Mouse (Mus musculus): Measurements from ENCODE around the gene Jph4.
A peak's percentile ranks its signal among the peaks of the same experiment; 100 is the strongest.

Jph4 gene

GRCm38 (mm10) chr14:55118852-55119251 is 2.1 kb upstream of the Jph4 start:
- no peak for DNase-seq (ENCODE audit: low spot score in 2 of 2)

GRCm38 (mm10) chr14:55115846-55116245 is 889 bp downstream of the Jph4 start:
- DNase-seq (ENCODE audit: low spot score in 2 of 2) = no peak

- peak in 1 of 2 experiments; percentile 66 for DNase-seq (ENCODE audit: low spot score in 2 of 2)
Observed at GRCm38 (mm10) chr14:55114759-55115701, 1.7 kb downstream of the Jph4 start.

GRCm38 (mm10) chr14:55113975-55114645 is 2.6 kb downstream of the Jph4 start:
- peak in 1 of 2 experiments; percentile 76 for DNase-seq (ENCODE audit: low spot score in 2 of 2)

GRCm38 (mm10) chr14:55113351-55113974 is 3.3 kb downstream of the Jph4 start:
- peak in 1 of 2 experiments; percentile 64 for DNase-seq (ENCODE audit: low spot score in 2 of 2)

GRCm38 (mm10) chr14:55111720-55112119 is 5.0 kb downstream of the Jph4 start:
- no peak for DNase-seq (ENCODE audit: low spot score in 2 of 2)

GRCm38 (mm10) chr14:55110076-55110475 is 6.7 kb downstream of the Jph4 start:
- no peak for DNase-seq (ENCODE audit: low spot score in 2 of 2)

GRCm38 (mm10) chr14:55109048-55109873 is 7.5 kb downstream of the Jph4 start:
- DNase-seq (ENCODE audit: low spot score in 2 of 2) = no peak

GRCm38 (mm10) chr14:55108202-55108870 is 8.4 kb downstream of the Jph4 start:
- no peak for DNase-seq (ENCODE audit: low spot score in 2 of 2)

GRCm38 (mm10) chr14:55106990-55107389 is 9.7 kb downstream of the Jph4 start:
- DNase-seq (ENCODE audit: low spot score in 2 of 2) = no peak

GRCm38 (mm10) chr14:55105836-55106809 is 10.6 kb downstream of the Jph4 start, which contains the start of gene Ap1g2:
Gene Ap1g2, minus strand, starts transcription at chr14:55106593.
- peak; percentile 81 to 88 for DNase-seq (ENCODE audit: low spot score in 2 of 2)

GRCm38 (mm10) chr14:55105386-55105785 is 11.3 kb downstream of the Jph4 start:
- DNase-seq (ENCODE audit: low spot score in 2 of 2) = no peak

GRCm38 (mm10) chr14:55104365-55104764 is 12.4 kb downstream of the Jph4 start:
- no peak for DNase-seq (ENCODE audit: low spot score in 2 of 2)

- DNase-seq (ENCODE audit: low spot score in 2 of 2) = no peak
Observed at GRCm38 (mm10) chr14:55102253-55102785, 14.4 kb downstream of the Jph4 start.

GRCm38 (mm10) chr14:55101592-55101991 is 15.1 kb downstream of the Jph4 start:
- peak; percentile 49 to 75 for DNase-seq (ENCODE audit: low spot score in 2 of 2)

- DNase-seq (ENCODE audit: low spot score in 2 of 2) = peak; percentile 53 to 68
Observed at GRCm38 (mm10) chr14:55098067-55098466, 18.7 kb downstream of the Jph4 start.

GRCm38 (mm10) chr14:55097646-55098045 is 19.1 kb downstream of the Jph4 start:
- DNase-seq (ENCODE audit: low spot score in 2 of 2) = no peak

GRCm38 (mm10) chr14:55096573-55097087 is 20.1 kb downstream of the Jph4 start:
- no peak for DNase-seq (ENCODE audit: low spot score in 2 of 2)

- no peak for DNase-seq (ENCODE audit: low spot score in 2 of 2)
Observed at GRCm38 (mm10) chr14:55095671-55096070, 21.1 kb downstream of the Jph4 start.

All from spleen, postnatal 4 days (tissue).